ENCODE assay signal across 16 mouse cellular contexts in the genomic region with DNA sequence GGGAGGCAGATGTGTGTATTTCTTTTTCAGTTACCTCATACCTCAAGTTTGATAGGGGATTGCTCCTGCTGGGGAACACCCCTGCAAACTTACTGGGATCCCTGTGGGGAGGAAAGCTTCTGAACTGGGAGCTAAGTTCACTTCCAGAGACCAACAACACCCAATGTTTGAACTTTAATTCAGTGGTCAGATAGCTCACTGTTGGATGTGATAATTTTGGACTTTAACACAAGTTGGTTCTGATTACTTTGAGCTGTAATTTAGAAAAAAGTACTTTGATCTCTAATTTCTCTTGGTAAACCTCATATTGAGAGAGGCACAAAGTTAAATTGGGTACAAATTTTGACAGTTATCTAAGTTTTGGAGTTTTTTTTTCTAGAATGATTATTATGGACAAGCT. TPM values are rescaled to one million over a fixed set of nuclear protein-coding genes. Genes with fewer than 3 reads are reported as not detected.
DNase-seq lines count a peak whose midpoint lies in the region; TF ChIP-seq lines count a peak whose summit lies in the region.
"Had no signal": no experiment of that assay in that cellular context is flagged by ENCODE, and none has a peak within 500 bp of the region (broad histone marks: within the 10 kb centered on the region; RNA-seq: fewer than 3 reads in every experiment).

No protein-coding gene starts in this region.

- H3K36me3 ChIP-seq in liver, adult 2 months (ENCODE audit: control insufficient read depth, insufficient read depth, low read length) = no peaks in the 10 kb centered on the region
- H3K36me3 ChIP-seq: G1E had no signal

- no peaks in the 10 kb centered on the region for H3K27me3 ChIP-seq in liver, adult 2 months (ENCODE audit: control insufficient read depth, insufficient read depth, low read length)
- H3K27me3 ChIP-seq: Patski had no signal

- intact Hi-C loops in heart, postnatal 10 days (cut with DNase I) = loop anchor here (10.0 kb wide), 2 partner anchors 318 to 342 kb away; partner anchors contain the start of gene Hspa4l

- no peak for TF ChIP-seq CTCF in liver, adult 2 months (IDR thresholded peaks at IDR 0.05; ENCODE audit: low read depth, low read length)

- no peak overlapping the region for H3K9ac ChIP-seq in liver, adult 2 months (ENCODE audit: low read depth, low read length)

- peaks cover 13% of the 10 kb centered on the region for H3K4me1 ChIP-seq in liver, adult 2 months (ENCODE audit: control insufficient read depth, insufficient read depth, low read length)

- H3K79me2 ChIP-seq in liver, adult 2 months (ENCODE audit: control insufficient read depth, insufficient read depth, low read length) = peaks cover 5% of the 10 kb centered on the region; the same call in 1 of the 2 replicates

- H3K27ac ChIP-seq in liver, adult 2 months (replicated peaks; ENCODE audit: insufficient read depth, low read depth, low read length) = peak overlapping the region; percentile 64

- no peak for TF ChIP-seq POLR2A in liver, adult 2 months (IDR thresholded peaks at IDR 0.05; ENCODE audit: extremely low read depth, insufficient read depth, low read length)

- peak; percentile 28 for DNase-seq in heart, adult 11 months
- DNase-seq in heart, postnatal 10 days = no peak
- DNase-seq in liver, adult 2 months (ENCODE audit: extremely low read depth, low read depth, low spot score) = peak; percentile 97
- DNase-seq in liver = no peak
- DNase-seq: adrenal gland, adult 2 months; adrenal gland, adult 8-10 months; adrenal gland, postnatal 10 days; adrenal gland, postnatal 14 days; adrenal gland, postnatal 25 days; adrenal gland, postnatal 36 days; B cell, adult 2 months; cerebellum, adult 11 months; cerebellum, adult 11-12 months; cerebellum, adult 18-20 months had no signal

- no peak overlapping the region for H3K4me3 ChIP-seq in liver, adult 2 months (ENCODE audit: insufficient read depth, low read depth, low read length)

RNA-seq across cellular contexts. Expression of gene Pgrmc2, which starts 4.2 kb away (rescaled TPM):
- 10 to 100 TPM; 42.3 to 46.9 TPM for total RNA-seq in heart, postnatal 10 days (2021)
- 18.3 and 21.2 TPM in 2 replicates for total RNA-seq in liver, adult 2 months (2014; rRNA removed)
- 19.9 and 24.5 TPM in 2 replicates for polyA plus RNA-seq in liver, adult 2 months (2012; rRNA removed)

Comparison
In these comparisons a context has a peak if more than half of its experiments do, and no peak if none do; other contexts are left out.
1. DNase-seq: peak in heart, adult 11 months (single experiment) and liver, adult 2 months (single experiment); none in heart, postnatal 10 days (0 of 2) and liver (single experiment).